Mouse (Mus musculus) NIH3T3 (cell line): Measurements from ENCODE around the gene Zfp57.
A peak's percentile ranks its signal among the peaks of the same experiment; 100 is the strongest.
"Not testable (repeated sequence)": the region's sequence is repeated elsewhere in the genome, so short reads cannot be mapped to it uniquely, and the experiment has no call there.

Source experiments
- DNase-seq: peaks from one replicate; pipeline ENCODE4 v3.0.0-alpha.2; 2012; ENCODE audit warnings: low read depth

Zfp57 gene

DNA sequence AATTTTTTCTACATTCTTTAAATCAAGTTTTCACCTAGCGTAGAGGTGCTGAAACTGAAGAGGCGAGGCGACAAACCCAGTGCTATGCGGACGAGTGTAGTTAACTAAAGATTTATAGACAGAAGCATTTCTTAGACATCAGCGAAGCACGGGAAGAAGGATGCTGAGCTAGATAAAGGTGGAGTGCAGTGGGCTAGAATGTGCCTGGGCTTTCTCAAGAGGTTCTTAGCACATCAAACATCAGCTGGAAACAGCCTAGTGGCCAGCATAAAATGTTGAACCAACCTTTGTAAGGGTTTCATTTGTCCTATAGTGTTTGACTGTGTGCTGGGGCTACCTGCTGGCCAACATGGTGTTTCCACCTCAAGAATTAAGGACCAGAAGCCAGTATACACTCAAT, at the start of gene Zfp57:
Gene Zfp57, plus strand, starts transcription at position 301 of the 400 bp plus-strand sequence.
- DNase-seq, result no peak

DNA sequence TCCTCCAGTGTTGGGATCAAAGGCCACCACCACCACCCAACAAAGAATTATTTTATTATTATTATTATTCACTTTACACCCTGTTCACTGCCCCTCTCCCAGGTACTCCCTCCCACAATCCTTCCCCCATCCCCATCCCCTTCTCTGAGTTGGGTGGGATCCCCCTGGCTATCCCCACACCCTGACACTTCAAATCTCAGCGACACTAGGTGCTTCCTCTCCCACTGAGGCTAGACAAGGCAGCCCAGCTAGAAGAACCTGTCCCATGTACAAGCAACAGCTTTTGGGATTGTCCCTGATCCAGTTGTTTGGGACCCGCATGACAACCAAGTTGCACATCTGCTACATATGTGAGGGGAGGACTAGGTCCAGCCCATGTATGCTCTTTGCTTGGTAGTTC, 48.3 kb upstream of the Zfp57 start:
- no peak for DNase-seq

DNA sequence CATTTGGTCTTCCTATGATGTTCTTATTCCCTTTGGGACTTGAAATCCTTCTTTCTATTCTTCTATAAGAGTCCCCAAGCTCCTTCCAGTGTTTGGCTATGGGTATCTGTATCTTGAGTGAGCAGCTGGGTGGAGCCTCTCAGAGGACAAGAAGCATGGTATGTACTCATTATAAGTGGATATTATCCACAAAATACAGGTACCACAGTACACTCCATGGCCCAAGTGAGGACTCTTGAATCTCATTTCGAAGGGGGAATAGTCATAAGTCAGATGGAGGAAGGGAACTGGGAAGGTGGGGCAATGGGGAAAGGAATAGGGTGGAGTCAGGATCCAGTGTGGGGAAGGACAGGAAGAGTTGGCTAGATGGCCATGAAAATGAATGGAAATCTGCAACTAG, 47.9 kb upstream of the Zfp57 start:
- no peak for DNase-seq

DNA sequence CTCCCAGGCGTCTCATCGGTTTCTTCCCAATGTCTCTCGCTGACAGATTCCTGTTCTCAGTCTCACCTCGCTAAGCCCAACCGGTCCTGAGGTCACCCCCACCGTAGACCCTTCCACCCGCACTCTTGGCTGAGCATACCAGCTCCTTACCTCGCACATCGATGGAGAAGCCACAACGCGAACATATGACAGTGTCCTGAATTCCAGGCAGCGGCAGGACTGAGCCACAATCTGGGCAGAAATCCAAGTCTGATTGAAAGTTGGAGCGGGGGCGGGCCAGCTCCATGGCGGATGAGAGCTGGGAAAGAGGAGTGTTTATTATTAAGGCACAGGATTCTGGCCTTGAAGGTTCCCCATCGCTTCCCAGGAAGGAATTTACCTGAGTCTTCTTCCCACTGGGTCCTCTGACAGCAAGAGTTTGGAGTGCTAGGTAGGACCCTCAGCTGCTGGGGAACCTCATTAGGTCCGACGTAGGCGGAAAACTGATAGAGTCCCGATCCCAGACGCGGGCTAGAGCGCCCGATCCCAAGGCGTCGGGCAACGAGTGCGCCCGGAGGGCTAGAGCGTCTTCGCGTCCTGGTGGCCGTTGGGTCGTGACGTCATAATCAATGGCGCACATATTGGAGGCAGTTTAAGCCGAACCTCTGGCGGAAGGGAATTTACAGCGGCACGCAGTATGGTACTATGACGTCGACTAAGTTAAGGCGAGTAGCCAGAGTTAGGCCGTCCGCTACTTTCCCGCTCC, 42.8 kb upstream of the Zfp57 start, which contains the start of the genes Znrd1 and Znrd1as:
Gene Znrd1, minus strand, starts transcription at position 561 of the 745 bp plus-strand sequence.
Gene Znrd1as, plus strand, starts transcription at position 594 of the 745 bp plus-strand sequence.
- DNase-seq, result peak; percentile 99

DNA sequence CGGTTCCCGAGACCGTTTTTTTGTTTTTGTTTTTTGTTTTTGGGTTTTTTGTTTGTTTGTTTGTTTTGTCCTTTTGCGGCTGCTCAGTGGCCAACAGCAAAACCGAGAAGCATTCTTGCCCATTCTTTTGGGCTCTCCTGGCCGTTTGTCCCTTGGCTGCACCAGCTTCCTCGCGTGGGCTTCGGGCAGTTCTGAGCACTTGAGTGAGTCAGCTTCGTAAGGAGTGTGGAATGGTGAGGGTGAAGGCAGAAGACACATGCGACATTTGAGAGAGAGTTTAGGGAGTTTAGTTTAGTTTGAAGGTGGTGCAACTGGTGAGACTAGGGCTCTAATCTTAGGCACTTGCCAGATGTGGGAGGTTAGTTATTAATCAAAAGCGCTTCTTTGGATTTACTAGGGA, 42.1 kb upstream of the Zfp57 start:
- DNase-seq, result peak; percentile 51

DNA sequence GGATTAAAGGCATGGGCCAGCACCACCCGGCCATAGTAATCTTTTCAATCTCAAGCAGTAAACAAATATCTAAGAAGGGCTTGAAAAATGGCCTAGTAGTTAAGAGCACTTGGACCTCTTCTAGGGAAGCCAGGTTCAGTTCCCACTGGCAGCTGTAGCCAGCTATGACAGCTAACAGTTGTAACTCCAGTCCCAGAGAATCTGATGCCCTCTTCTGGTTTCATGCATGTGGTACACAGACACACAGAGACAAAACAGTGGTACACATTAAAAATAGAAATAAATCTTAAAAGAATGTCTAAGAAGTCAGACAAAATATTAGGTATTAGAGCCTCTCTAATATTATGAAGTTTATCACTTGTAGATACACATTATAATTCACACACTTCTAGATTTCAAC, 39.8 kb upstream of the Zfp57 start:
- peak; percentile 44 for DNase-seq

DNA sequence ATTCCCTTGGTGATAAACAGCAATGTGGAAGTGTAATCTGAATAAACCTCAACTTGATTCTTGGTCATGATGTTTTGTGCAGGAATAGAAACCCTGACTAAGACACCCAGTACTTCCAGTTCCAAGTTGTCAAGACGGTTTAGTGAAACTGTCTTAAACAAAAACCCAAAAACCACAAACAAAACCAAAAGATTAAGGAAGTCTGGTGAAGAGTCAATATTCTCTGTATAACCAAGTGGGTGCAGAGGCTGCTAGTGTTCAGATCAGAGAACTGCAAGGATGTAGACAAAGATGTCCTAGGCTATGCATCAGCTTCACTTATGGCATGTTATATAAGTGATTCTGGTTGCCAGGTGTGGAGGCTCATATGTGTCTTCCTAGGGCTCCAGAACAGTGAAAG, 34.1 kb upstream of the Zfp57 start:
- no peak for DNase-seq

DNA sequence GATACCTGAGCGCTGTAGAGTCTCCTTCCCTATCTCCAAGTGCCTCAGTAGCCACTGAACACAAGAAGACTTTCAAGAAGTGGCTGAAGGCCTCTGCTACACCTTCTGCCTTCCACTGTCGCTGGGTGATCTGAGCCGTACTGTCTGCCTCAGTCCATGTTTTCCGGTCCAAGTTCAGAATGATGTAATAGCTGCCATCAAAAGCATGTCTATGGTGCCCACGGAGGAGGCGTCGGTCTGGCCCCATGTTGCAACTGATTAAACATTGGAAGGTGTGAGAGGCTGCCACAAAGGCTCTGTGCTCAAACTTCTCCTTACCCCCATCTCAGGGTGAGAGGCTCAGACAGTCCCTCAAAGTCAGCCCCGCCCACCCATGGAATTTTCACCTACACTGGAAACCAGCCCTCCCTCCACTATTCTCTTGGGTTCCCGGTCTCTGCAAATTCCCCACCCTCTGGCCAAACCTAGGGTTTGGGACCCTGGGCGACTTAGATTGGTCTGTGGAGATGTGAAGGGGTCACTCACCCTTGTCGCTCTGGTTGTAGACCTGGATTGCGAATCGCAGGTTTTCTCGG, 30.6 kb upstream of the Zfp57 start:
- DNase-seq, result no peak

DNA sequence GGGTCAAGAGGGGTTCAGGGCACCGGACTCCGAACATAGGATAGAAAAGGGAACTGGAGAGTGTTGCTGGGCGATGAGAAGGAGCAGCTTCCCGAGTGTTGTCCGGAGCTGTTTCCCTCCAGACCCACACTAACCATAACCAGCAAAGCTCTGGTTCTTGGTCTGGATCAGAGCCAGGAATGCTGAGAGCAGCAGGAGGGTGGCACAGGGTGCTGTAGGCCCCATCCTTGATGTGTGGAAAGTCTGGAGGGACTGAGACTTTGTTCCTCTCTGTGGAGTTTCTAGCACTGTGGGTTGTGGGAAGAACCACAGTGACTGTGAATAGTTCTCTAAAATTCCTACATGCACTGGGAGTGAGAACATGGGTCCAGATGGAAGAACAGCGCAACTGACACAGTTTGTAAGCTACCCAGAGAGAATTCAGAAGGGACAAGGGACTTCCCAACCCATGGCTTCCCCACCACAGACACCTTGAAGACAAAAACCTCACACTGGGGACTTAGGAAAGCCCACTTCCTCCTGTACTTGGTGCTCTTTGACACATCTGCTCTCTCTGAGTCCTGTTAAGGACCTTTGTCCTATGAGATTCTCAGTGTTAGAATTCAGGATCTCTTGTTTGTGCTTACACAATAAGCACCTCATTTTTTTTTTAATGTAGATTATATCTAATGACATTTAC, 29.7 kb upstream of the Zfp57 start:
- DNase-seq, result no peak

DNA sequence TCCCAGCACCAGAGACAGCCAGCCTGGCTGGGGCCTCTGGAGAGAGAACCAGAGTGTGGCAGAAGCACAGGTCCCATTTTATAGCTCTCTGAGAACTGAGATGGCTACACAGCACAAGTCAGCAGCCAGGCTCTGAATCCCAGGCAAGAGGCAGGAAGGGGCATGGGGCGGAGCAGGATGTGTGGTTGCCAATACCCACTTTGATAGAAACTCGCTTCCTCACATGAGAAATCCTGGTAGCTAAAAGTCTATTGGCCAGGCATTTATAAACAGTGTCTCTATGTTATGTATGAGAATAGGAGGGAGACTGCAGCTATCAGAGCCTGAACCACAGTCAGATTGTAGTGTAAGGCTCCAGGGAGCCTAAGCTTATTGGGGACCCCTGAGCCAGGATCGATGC, 28.2 kb upstream of the Zfp57 start:
- DNase-seq, result no peak

DNA sequence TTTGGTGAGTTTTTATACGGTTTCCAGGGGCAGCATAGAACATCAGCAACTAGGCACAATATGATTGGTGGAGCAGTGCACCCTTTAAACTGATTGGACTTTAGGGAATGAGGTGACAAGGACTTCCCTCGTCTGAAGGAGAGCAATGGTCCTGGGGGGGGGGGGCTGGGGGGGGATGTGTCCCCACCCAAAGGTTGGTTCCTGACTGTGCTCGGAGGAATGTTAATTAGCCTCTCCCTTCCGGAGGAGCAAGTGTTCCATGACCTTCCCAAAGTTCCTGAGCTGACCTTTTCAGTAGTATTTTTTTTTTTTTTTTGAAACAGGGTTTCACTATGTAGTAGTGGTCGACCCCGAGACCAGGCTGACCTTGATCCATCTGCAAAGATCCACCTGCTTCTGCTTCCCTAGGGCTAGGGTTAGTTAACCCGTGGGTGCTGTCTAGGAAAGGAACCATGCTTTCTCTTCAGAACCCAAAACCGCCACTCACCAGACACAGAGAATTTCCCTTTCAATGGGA, 27.6 kb upstream of the Zfp57 start:
- DNase-seq, result no peak

DNA sequence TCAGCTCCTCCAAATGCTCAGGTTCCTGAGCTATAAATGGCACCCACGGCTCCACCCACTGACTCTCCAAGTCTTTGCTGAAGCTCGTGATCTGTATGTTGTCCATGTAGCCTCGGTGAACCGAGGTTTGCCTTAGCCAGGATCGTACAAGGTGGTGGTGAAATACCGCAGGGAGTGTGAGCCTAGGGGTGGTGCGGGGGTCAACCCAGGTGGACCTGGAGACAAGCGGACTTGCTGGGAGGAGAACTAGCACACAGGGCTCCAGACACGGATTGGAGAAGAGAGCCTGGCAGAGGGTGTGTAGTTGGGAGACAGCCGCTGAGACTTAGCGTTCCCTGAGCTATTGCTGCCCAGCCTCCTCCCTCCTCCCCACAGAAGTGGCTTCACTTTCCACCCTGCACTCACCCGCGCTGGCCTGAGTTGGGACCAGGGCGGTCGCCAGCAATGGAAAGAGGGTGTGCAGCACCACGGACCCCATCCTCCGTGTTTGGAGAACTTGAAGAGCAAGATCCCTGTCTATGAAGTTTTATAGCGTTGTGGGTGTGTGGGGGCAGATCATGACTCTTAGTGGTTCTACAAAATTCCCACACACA, 19.6 kb upstream of the Zfp57 start, which contains the start of gene 2410137M14Rik:
Gene 2410137M14Rik, minus strand, starts transcription at position 17 of the 593 bp plus-strand sequence.
- no peak for DNase-seq

DNA sequence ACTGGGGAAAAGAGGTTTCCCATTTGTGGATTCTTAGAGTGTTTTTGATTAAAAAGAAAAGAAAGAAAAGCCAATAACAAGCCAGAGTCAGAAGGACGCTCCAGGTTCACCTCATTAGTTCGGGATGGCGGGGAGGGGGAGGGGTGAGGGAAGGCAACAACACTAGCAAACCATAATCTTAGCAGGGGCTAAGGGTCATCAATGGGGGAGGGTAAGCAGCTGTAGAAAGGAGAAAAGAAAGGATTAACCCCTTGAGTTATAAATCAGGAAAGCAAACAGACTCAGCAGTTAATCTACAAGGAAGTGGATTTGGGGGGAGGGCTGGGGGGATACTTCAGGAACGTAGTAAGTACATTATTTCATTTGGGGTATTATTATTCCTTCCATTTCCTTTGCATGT, 19.1 kb upstream of the Zfp57 start:
- no peak for DNase-seq

DNA sequence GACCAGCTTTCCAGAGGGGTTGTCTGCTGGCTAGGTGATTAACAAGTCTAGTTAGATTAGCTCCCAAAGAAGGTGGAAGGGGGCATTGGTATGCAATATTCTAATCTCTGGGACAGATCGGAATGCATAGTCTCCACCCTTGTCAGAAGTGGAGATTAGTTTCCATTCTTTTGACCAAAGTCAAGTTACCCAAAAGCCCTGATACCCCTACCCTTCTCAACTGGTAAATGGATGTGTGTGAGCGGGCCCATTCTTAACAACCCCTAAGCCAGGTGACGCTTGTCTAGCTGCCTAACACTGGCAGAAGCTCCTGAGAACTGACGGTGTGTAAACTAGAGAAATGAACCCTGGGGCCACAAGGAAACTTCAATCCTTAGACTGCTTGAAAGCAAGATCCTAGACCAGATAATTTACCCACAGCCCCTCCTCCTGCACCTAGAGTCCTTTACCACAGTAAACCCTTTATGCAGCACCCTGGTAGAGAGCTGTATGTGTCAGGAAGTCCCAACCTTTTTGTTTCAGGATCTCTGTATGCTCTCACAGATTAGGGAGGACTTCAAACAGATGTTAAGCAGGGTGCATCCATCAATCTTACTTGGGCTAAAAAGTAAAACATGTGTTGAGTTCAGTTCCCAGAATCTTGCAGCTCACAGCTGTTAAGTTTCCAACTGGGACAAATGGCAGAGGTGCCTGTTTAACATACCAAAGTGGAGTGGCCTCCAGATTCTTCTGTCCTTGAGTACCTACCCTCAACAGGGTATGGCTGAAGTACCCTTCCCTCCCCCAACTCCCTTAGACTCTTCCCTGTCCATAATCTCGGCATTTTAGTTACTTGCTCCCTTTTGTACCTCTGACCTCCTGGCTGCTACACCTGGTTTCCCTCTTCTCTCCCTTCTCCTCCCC, 18.5 kb upstream of the Zfp57 start:
- no peak for DNase-seq

DNA sequence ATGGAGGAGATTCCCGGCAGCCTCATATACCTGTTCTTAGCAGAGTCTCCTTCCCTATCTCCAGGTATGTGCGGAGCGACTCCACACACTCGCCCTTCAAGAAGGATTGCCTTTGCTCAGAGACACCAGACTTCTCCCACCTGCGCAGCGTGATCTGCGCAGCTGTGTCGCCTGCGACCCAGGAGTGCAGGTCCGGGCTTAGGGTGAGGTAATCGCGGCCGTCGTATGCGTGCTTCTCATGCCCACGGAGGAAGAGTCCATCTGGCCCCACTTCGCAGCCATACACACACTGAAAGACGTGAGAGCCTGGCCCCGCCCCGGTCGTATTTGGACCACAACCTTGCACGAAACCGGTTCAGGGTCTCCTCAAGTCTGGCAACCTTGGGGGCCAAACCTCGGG, 12.5 kb upstream of the Zfp57 start:
- DNase-seq, result no peak

DNA sequence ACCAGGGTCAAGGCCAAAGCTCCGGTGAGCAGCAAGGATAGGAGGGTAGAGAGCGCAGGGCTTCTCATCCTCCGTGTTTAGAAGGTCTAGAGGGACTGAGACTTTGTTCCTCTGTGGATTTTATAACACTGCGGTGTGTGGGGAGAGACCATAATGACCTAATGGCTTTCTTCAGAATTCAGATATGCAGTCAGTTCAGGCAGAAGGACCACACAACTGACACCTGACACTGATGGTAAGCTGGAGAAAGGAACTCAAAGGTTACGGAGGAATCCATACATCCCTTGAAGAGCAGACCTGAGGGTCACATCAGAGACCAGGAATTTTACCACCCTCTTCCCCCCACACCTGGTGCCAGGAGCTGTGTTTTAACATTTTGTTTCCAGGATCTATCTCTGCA, 11.5 kb upstream of the Zfp57 start, which contains the start of gene H2-M5:
Gene H2-M5, minus strand, starts transcription at position 101 of the 400 bp plus-strand sequence.
- no peak for DNase-seq

DNA sequence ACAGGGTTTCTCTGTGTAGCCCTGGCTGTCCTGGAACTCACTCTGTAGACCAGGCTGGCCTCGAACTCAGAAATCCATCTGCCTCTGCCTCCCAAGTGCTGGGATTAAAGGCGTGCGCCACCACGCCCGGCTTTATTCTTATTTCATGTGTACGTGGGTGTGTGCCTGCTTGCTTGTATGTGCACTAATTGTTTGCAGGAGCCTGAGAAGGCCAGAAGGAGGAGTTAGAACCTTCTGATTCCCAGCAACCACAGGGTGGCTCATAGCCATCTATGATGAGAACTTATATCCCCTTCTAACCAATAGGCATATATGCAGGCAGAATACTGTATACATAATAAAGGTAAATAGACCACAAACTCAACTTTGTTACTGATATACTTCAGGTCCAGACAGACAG, 10.3 kb upstream of the Zfp57 start:
- not testable (repeated sequence) for DNase-seq

DNA sequence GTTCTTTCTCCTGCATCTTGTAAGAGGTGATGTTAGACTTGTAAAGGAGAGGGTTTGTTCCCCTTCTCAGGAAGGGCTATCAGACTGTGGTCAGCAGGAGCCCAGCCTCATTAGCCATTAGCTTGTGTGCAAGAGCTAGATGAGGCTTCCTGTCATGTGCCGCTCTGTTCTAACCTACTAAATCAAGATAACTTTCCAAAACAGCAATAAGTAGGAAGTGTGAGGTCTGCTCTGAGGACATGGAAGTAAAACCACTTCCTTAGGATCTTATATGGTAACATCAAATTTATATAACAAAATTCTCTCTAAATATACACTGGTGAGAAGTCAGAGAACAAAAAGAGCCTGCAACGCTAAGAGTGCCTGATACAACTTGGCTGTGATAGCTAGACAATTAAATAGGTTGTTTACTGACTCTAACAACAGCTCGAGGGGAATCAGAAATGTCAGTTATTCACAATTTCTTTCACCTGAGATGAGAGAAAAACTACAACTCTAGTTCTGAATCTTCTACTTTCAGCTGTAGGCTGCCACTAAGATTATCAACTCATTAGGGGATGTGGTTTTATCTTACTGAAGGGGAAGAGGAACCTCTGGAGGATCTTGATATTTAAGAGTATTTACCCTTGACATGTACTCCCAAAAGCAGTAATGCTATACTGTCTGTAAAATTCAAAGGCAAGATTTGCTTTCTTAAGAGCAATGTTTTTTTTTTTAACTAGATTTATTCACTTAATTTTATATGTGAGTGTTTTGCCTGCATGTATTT, 8.4 kb upstream of the Zfp57 start:
- DNase-seq, result no peak

DNA sequence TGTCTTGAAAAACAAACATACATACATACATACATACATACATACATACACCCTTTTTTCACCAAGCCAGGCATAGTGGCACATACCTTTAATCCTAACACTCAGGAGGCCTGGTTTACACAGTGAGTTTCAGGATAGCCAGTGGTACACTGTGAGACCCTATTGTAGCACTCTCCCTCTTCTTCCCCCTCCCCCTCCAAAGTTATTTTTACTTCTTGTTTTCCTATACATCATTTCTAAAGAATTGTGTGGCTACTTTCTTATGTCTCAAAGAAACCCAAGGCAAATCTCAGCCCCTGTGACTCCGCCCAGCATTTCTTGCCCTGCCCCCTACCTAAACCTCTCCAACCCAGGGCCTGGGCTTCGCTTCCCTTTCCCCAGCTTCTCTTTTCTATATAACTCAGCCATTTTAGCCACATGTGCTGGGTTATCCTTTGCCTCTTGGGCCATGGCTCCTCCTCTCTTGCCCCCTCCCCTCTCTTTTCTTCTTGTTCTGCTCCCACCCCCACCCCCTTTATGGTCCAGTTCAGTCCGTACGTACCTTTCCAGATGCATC, 7.1 kb upstream of the Zfp57 start:
- DNase-seq, result no peak

DNA sequence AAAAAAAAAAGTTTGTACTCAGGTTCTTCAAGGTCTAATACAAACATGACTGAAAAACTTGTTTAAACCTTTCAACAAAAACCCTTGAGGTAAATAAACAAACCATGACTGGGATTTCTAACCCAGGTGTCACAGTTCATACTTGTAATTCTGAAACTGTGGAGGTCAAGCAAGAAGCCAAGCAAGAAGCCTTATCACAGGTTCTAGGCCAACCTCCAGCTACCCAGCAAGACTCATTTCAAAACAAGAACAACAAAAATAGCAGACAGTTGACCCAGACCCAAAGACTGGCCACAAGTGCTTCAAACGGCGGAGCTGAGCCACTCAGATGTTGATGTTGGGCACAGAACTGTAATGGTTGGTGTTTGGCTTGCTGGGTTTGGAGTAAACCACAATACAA, 6.4 kb upstream of the Zfp57 start:
- DNase-seq, result no peak
